Mouse (Mus musculus): ENCODE results near the gene Snorc. TPM values are rescaled to one million over a fixed set of nuclear protein-coding genes. Genes with fewer than 3 reads are reported as not detected.
"Not testable (repeated sequence)": the region's sequence is repeated elsewhere in the genome, so short reads cannot be mapped to it uniquely, and the experiment has no call there.

The Snorc gene
- not detected for total RNA-seq (2022)

DNA sequence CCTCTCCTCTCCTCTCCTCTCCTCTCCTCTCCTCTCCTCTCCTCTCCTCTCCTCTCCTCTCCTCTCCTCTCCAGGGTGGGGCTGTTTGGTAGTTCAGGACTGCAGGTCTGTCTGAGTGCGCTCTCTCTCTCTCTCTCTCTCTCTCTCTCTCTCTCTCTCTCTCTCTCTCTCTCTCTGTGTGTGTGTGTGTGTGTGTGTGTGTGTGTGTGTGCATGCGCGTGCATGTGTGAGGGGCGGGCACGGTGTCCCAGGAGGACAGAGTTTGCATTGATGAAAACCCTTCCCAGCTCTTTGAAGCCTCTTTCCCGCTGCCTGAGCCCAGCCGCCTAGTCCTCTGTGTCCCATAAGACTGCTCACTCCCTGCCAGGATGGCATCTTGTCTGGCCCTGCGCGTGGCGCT is at the start of gene Snorc:
Gene Snorc (plus strand): TSS at position 301 of the 400 bp plus-strand sequence.
- DNase-seq = not testable (repeated sequence)

DNA sequence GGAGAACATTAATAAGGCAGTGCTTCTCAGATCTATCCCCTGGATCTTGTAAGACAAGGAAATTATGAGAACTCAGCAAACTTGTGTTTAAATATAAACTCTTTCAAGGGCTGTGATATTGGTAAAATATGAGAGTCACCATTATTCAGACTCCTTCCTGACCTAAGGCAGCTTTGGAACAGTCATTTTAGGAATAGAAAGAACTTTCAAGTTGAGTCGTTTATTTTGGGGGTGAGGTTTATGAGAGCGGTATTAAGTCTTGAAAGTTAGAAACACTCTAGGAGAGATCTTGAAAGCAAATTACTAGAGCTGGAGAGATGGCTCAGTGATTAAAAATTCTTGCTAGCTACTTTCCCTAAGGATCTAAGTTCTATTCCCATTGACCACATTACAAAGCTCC is 34.9 kb upstream of the Snorc start:
- no peak for DNase-seq

DNA sequence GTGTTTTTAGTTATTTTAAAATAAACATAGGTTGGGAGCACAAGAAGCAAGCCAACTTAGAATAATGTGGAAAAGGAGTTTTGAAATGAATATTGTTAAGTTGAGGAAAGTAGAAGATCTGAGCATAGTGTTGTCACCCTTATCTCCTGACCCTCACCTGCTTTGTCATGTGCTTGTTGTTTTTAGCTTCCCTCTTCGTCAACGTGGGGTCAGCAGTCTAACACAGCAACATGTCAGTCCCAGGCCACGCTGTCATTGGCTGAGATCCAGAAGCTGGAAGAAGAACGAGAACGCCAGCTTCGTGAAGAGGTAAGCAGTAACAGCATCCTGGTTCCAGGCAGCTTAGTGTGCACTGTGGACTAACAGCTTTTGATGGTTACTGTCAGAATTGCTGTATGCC is 33.5 kb upstream of the Snorc start:
- DNase-seq = no peak

DNA sequence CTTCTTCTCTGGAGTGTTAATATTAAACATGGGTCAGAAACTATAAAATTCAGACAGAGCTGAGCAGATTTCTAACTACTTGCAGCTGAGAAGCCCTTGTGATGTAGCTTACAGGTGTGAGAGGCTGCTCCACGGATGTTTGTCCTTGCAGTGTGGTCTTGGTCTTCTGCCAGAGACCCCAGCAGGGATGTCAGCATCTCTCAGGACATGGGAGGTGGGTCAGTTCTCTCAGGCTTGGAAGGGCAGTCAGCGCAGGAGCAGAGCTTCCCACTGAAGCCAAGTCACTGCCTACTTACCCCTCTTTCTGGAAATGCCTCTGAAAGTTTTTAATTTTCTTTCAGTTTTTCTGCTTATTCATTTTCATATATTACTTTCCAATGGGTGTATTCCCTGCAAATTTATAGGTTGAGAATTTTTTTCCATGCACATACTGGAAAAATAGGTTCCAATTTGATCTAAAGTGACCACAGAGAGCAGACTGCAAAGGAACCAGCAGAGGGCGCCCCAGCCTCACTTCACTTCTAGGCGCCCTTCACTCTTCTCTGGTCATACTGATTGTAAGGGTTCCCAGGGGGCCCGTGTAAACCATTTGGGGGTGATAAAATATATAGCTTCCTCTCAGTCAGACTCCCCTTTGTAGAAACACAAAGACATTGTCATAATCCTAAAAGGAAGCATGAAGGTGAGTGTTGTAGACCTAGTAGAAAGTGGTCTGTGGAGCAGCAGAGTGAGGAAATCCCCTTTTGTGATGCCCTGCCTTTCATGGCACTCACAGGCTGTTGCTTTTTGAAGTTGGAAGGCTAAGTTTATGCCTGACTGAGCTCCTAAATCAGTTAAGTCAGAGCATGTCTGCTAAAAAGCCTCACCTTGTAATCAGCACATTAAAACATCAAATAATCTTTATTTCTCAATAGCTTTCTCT is 22.6 kb upstream of the Snorc start:
- DNase-seq = no peak

DNA sequence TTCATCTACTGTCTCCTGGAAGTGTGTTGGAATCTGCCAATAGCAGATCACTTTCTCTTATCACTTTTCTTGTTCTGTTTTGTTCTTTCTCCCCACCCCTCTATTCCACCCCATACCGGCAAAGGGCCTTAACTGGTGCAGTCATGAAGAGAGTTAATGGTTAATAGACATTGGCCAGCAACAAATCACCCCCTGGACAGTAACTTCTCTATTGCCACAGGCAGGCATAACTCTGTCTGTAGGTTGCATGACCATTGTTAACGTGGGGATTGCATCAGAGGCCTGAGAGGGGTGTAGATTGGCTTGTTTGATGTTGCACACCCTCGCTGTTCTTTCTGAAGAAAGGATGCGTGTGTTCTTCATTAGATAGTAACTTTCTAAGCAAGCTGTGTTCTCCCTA is 20.6 kb upstream of the Snorc start:
- no peak for DNase-seq

DNA sequence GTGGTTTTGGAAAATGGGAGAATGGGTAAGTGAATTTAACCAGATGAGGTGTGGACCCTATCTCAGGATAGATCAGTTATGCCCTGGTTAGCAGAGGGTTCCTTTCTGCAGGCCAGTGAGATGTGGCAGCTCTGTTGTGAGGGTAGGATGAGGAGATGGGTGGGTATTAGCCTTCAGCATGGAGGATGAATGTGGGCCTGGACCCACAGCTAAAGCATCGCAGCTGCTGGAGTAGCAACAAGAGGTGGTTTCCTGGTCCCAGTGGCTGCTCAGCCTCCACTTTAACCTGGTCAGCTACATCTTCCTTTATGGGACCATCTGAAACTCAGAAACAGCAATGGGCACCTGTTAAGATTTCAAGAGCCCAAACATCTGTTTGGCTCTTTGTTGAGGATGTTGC is 13.6 kb upstream of the Snorc start:
- no peak for DNase-seq

DNA sequence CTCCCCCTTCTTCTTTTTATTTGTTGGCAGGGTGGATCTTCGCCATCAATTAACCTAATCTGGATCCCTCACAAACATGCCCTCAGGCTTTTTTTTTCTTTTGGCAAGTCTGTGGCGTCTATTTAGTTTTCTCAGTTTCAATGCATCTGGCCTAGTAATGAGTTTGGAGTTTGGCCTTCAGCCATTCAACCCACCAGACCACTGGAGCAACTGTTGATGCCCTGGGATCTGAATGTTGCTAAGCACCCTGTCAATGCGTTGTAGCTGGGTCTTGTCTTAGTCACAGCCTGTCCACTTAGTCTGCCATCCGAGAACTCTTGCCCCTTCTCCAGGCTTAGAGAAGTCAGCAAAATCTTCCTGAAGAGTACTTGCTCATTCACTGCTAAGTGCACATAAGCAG is 12.0 kb upstream of the Snorc start:
- no peak for DNase-seq

DNA sequence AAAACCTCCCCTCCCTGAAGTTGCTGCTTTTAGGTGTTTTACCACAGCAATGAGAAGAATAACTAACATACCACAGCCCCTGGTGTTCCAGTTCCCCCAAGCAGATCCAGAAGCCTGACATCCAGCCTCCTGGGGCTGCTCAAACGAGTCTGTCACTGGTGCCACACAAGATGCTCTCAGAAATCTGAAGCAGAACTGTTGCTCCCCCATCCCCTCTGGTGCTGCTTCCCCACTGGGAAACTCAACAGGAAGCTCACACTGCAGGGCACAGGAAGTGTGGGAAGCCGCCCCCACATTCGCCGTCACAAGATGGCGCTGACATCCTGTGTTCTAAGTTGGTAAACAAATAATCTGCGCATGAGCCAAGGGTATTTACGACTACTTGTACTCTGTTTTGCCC is 10.2 kb upstream of the Snorc start:
- not testable (repeated sequence) for DNase-seq

DNA sequence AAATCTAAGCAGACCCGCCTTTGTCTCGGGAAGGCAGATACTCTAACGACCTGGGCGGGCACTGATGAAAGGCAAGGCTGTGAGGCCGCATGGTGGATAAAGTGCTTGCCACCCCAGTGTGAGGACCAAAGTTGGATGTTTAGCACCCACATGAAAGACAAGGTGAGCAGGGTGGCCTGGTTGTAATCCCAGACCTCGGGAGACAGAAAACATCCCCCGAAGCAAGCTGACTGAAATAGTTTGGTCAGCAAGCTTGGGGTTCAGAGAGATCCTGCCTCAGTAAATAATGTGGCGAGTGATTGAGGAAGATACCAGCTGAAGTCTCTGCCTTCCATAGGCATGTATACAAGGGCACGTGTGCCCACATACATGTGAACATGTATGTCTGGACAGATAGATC is 2.6 kb upstream of the Snorc start:
- no peak for DNase-seq

DNA sequence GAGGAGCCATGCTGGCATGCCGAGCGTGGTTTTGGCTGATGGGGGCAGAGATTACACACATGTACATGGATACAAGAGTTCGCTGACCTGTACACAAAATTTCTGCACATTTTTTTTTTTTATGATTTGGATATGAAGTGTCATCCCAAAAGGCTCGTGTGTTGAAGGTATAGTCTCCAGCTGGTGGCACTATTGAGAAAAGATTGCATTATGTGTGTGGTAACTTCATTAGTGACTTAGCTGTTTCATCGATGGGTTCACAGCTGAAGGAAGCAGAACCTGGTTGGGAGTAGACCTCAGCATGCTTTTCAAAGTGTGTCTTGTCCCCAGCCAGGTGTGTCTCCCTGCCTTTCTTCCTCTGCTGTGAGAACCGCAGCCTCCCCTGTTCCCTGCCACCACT is 1.8 kb upstream of the Snorc start:
- DNase-seq = no peak

DNA sequence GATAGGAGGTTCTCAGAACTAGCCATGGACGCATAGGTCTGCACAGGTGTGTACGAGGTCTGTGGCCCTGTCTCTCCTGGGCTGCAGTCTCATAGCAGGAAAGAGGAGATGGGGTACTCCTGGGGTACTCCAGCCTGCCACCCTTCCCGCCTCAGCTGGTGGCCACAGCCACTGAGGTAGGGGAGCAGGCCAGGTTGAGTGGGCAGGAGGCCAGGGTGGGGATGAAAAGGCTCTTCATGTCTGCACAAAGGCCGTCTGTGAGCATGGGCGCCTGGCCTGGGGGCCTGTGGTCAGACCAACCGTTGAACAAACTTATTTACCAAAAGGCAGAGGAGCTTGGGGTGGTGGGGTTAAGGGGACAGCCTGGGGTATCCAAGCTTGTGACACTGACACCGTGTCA is 1.8 kb downstream of the Snorc start:
- no peak for DNase-seq

DNA sequence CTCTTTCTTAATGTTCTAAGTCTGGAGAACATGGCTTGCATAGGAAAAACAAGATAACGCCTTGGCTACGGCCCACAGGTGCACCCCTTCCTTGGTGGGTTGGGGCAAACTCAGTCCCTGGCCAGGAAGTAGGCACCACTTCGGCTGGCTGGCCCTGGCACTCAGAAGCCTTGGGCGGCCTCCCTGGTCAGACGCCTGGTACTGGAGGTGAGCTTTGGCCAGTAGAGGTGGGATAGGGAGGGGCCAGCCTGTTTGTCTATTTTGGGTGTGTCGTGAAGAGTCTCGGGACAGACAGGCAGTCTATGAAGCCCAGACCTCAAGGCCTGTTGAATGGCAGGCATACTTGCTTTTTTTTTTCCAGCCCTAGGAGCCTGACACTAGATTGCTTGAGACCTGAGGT is 2.5 kb downstream of the Snorc start:
- DNase-seq = no peak

DNA sequence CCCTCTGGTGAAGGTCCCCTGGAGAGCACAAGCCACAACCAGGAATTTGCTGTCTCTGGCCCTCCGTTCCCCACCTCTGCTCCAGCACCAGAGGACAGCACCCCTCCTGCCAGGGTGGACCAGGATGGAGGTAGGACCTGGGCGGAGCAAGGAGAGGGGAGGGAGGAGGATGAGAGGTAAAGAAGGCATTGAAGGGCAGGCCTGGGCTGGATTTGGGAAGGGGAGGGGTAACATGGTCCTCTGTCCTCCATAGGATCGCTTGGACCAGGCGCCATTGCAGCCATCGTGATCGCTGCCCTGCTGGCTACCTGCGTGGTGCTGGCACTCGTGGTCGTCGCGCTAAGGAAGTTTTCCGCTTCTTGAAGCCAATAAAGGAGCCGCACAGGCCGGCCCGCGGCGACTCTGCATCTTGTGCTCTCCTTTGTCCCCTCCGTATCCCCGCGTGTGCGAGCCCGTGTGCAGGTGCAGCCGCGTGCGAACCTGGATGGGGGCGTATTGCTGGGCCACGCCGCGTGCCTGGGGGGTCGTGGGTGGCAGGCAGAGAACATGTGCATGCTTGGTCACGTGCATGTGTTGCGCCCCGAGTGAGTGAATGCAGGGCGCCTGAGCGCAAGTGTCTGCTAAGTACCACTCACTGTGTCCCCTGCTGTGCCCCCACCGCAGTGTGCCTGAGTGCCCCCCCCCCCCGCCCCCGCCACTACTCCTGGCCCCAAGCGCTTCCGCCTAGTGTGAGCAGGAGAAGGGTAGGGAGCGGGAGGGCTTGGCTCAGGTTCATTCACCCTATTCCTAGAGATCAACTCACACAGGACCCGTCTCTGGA is 5.2 kb downstream of the Snorc start:
- no peak for DNase-seq

DNA sequence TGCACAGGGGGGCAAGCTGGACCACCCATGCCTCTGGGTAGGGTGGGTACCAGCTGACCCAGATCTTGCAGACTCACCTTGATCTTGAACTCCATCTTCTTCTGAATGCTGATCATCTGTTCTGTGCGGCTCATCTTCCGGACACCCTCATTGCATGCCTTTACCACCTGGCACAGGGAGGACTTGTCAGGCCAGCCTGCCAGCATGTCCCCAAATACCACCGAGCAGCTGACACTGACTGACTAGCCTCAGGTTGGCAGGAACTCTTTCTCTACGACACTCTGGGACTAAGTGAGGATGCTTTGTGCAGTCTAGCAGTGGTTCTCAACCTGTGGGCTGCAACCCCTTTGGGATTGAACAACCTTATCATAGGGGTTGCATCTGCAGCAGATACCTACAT is 12.5 kb downstream of the Snorc start:
- no peak for DNase-seq

DNA sequence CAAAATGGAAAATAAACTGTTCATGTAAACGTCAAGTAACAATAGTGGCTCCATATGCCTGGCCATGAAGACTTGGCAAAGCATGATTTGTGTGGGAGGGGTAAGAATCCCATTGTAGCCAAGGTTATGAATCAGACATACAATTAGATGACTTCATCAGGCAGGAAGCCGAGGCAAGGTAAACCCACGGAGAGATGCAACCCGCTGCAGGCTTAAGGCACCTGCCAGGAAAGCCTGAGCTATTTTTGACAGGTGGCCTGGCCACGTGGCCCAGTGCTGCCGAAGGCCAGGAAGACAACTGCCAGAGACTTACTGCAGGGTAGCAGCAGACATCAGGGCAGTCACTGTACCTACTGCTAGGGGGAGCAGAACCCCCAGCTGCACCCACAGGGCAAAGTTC is 16.3 kb downstream of the Snorc start:
- DNase-seq = no peak

DNA sequence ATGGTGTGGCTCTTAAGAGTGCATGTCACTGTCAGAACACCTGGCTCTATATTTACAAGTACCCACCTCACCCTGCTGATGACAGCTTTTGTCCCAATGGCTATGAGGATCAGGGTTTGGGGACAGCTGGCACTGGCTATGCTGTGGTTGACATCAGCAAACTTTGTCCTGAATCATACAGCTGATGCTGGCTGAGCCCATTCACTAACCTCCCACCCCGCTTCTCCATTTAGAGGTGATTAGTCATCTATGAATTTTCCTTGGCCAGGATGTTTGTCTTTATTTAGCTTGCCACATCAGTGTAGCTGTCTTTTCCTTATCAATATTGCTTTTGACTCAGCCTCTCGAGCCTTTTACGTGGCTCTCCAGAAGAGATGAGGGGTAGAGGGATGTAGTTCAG is 22.2 kb downstream of the Snorc start:
- DNase-seq = no peak

DNA sequence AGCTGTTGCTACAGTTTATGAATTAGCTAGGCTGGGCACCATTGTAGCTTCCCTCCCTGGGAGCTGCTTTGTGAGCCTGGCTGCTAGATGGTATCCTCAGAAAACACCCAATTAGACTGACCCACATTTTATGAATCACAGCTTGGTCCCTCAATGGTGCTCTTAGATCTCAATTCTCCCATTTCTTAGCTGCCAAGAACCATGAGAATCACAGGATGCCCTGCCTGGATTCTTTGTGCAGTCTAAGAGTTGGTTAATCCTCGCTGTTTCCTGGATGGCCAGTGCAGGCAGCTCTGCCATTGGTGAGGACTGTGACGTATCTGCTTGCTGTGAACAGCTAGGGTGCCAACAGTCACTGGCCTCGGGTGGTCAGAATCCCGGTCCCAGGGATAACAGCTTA is 23.5 kb downstream of the Snorc start:
- no peak for DNase-seq

DNA sequence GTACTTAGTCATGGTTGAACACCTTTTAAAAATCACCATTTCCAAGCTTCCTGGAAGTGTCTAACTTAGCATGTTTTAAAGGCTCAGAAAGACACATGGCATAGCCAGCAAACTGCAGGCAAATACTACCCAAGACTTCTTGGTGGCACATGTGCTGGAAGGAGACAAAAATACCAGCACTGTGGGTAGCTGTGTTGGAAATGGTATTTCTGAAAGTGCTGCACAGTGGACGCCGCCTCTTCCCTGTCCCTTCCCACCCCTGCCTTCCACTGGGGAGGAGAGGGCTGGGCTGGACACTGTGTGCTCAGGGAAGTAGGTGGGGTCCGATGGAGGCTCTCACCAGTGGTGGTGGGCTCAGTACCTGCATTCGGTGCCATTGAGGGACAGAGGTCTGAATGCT is 35.5 kb downstream of the Snorc start:
- DNase-seq = no peak

DNA sequence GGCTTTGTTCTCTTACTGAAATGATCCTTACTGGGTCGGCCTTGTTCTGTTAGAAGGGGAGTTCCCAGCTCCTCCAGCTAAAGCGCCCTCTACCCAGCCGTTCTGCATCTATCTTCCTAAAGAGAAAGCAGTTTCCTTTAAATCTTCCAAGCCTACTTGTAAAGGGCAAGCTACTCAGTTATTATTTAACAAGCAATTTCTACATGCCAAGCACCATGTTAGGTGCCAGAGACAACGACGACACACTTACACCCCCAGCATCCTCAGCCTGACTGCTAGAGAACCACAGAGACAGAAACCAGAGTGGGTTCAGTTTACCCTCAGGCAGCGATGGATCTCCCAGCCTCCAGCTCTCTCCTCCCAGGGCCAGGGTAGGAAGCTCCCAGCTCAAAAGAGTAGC is 37.8 kb downstream of the Snorc start:
- no peak for DNase-seq

DNA sequence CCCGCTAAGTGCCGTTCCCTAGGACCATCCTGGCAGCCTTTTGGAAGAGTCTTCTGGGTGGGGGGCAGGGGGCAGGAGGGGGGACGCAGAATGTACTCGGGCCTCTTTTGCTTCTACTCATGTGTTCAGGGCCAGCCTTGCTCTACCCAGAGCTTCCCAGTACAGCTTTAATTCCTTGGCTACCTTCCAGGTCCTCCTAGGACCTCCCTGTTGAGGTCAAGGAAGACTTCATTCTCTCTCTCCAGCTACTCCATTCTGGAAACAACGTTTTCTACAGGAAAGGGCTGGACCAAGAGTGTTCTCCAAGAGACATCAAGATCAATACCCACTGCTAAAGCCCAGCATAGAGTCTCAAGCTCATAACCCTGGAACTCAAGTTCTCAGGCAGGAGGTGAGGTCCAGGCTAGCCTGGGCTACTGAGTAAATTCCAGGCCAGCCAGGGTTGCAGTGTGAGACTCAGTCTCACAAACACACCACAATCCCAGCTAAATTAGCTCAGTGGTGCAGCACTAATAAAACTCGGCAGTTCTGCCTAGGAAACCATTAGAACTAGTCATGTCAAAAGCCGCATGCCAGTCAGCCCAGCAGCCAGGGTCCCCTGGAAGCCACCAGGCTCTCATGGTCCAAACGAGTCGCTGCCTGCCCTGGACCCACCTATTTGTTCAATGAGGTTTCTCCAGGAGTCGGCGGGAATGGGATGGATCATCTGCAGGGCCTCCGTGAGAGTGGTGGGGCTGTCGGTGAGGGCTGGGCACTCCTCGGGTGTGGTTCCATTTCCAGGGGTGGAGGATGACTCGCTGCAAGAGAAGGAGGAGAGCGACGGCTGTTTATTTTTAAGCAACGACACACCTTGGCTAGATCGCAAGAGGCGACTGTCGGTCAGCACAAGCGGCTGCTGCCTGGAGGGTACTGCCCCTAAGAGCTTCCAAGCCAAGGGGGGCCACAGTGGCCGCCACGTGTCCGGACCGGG is 38.8 kb downstream of the Snorc start:
- DNase-seq = no peak

DNA sequence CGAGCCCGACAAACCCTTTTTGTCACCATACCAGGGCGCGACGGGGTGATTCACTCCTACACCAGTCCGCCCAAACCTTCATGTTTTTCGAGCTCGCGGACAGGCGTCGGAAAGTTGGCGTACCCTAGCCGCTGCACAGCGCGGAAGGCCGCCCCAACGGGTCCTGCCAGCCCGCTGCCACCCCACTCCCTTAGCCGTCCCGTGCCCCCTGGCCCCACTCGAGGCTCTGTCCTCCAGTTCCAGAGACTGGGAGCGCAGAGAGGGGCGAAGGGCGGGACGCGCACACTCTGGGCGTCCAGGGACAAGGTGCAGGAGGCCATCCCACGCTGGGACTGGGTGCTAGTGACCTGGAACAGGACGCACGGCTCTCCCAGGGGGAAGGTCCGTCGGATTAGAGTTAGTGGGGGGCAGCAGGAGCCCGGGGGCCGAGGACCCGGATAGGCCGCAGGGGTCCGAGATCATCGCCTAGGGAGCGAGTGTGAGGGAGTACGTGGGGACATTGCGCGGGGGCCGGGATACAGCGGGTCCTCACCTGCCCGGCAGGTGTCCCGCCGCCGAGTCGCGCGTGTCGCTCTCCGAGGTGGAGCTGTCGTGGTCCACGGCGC is 39.6 kb downstream of the Snorc start, which contains the start of gene Neu2:
Gene Neu2 (plus strand): TSS at position 329 of the 605 bp plus-strand sequence.
- DNase-seq = no peak

DNA sequence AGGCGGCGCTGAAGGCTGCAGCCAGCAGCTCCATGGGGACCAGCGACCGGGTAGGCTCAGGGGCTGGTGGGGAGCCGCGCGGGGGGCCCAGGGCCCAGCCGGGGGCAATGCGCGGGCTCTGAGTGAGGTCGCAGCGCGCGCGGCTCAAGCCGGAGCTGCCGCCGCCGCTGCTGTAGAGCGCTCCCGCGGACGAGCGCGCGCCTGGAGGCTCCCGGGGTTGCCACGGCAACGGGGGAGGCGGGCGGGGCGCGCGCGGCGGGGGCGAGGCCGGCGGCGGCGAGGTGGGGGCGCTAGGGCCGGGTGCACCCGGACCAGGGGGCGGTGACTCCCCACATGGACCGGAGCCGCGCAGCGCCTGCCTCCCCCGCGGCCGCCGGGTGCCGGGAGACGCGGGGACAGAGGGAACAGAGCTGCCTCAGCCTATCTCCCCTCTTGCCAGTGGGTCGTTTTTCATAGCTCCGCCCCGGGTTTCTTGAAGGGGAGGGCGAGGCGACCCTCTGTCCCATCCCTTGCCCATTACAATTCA is 40.2 kb downstream of the Snorc start:
- DNase-seq = no peak
